Mouse (Mus musculus) neural tube, embryonic 14.5 days (tissue): ENCODE measurements around the gene Nav2. TPM values are rescaled to one million over a fixed set of nuclear protein-coding genes. Genes with fewer than 3 reads are reported as not detected.

Experiments
- ATAC-seq: fragments of 200-750 bp; cut with Nextera tagmentation; 2 replicates; pipeline ENCODE4 v1.8.0; 2017; ENCODE audit warnings: low read depth, mild to moderate bottlenecking, moderate TSS enrichment, moderate library complexity
- H3K27ac ChIP-seq: fragments of 300-500 bp; sonication (generic); 2 replicates; pipeline ENCODE4 v1.5.1; 2014; ENCODE audit warnings: low read depth, mild to moderate bottlenecking, control low read depth, low read length, moderate library complexity, mixed read lengths
- H3K27me3 ChIP-seq: fragments of 300-500 bp; sonication (generic); 2 replicates; pipeline ENCODE4 v1.6.1; 2014; ENCODE audit warnings: low read length; ENCODE audit not compliant: control insufficient read depth, insufficient read depth
- H3K36me3 ChIP-seq: fragments of 300-500 bp; sonication (generic); 2 replicates; pipeline ENCODE4 v1.6.1; 2014; ENCODE audit warnings: low read length, mixed read lengths; ENCODE audit not compliant: control insufficient read depth, insufficient read depth
- H3K4me1 ChIP-seq: fragments of 300-500 bp; sonication (generic); 2 replicates; pipeline ENCODE4 v1.6.1; 2014; ENCODE audit warnings: low read length; ENCODE audit not compliant: control insufficient read depth, insufficient read depth
- H3K4me2 ChIP-seq: fragments of 300-500 bp; sonication (generic); 2 replicates; pipeline ENCODE4 v1.6.1; 2014; ENCODE audit warnings: mild to moderate bottlenecking, low read depth, low read length, control low read depth
- H3K4me3 ChIP-seq: fragments of 300-500 bp; sonication (generic); 2 replicates; pipeline ENCODE4 v1.5.1; 2014; ENCODE audit warnings: low read depth, low read length, control low read depth, mixed read lengths
- H3K9ac ChIP-seq: fragments of 300-500 bp; sonication (generic); replicated peaks from 2 replicates; pipeline ENCODE4 v1.6.1; 2014; ENCODE audit warnings: low read depth, mild to moderate bottlenecking, control low read depth, low read length, mixed read lengths
- H3K9me3 ChIP-seq: fragments of 300-500 bp; sonication (generic); 2 replicates; pipeline ENCODE4 v1.6.1; 2016; ENCODE audit warnings: low read length; ENCODE audit not compliant: control insufficient read depth
- WGBS: fragments of 180-500 bp; shearing (Covaris S2); extraction: QIAGEN DNeasy Blood & Tissue Kit; methylation state at CpG from one replicate; pipeline ENCODE4 v1.1.7; 2014; 5-methylcytosine and 5-hydroxymethylcytosine counted together
- polyA plus RNA-seq: library from polyadenylated mRNA; unstranded; fragments of >200 nt; fragmentation: Nextera tagmentation; extraction: Ambion mirVana; gene quantifications from 2 replicates; pipeline ENCODE4 v1.2.1, GENCODE M21; 2014

The Nav2 gene
- polyA plus RNA-seq, 1 experiment from 2014 or later: 36.5 TPM

DNA sequence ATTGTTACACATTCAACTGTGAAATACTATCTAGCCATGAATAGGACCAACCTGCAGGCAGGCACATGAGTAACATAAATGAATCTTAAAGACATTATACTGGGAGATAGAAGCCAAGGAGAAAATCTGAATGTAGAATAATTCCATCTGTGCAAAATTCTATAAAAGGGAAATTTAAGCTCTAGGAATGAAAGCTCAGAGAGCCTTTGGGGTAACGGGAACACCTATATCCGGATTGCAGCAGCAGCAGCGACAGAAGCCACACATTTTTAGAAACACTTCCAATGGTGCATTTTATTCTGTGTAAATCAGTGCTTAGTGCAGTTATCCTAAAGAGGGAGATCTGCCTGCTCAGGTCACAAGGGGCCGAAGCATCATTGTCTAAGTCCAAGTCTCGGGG is 280.8 kb downstream of the Nav2 start:
- H3K4me1 ChIP-seq: peaks cover 25% of the 10 kb centered on the region
- no peak overlapping the region for H3K4me2 ChIP-seq
- H3K9ac ChIP-seq: no peak overlapping the region
- no peak overlapping the region for H3K4me3 ChIP-seq
- WGBS: 86% methylated on average over 5 of the region's 5 CpGs
- no peaks in the 10 kb centered on the region for H3K9me3 ChIP-seq
- no peak for ATAC-seq
- H3K27ac ChIP-seq: no peak overlapping the region
- H3K27me3 ChIP-seq: no peaks in the 10 kb centered on the region
- H3K36me3 ChIP-seq: no peaks in the 10 kb centered on the region

DNA sequence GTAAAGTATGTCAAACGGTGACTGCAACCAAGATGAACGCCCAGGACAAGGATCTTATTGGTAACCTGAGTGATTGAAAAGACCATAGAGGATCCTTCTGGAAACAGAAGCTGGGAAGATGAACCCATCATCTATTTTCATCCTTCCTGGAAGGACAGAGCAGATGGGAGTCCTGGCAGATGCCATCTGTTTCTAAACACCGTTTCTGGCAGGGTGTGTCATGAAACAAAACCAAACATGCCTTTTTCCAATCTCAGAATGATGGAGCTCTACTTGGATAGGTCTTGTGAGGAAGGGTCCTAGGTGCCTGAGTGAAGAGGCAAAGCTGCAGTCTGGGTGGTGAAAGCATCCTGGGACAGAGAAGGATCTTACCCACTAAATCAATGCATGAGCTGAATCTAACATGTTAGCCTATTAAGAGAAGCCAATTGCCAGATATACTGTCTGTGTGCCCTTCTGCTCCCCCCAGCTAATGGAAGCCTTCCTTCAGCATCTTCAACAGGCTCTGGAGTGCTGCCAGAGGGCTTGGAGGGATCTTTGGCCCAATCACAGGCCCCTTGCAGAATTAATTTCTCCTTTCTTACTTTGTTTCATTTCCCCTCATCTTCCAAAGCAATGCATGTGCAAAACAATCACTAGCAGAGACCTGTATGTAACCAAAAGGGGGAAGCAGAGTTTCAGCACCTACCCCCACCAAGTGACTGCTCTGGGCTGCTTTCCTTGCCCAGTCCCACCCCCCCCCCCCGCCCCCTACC is 281.9 kb downstream of the Nav2 start:
- H3K9ac ChIP-seq: no peak overlapping the region

GRCm38 (mm10) chr7:49191081-49191678 is 282.7 kb downstream of the Nav2 start:
- Histone ChIP-seq H3K4me3 (no peak overlapping the region), H3K4me2 (no peak overlapping the region), H3K4me1 (peaks cover 25% of the 10 kb centered on the region), H3K27me3 (no peaks in the 10 kb centered on the region), H3K27ac (peak overlapping the region; percentile 66), H3K9me3 (no peaks in the 10 kb centered on the region), H3K36me3 (no peaks in the 10 kb centered on the region), H3K9ac (no peak overlapping the region)
- peak; percentile 59 for ATAC-seq
- 40% methylated on average over 7 of the region's 7 CpGs for WGBS

More for the DNA sequence above, 281.9 kb downstream of the Nav2 start:
- H3K36me3 ChIP-seq: no peaks in the 10 kb centered on the region
- 68% methylated on average over 4 of the region's 4 CpGs for WGBS
- peak overlapping the region; percentile 66 for H3K27ac ChIP-seq
- no peak overlapping the region for H3K4me3 ChIP-seq
- no peaks in the 10 kb centered on the region for H3K9me3 ChIP-seq
- no peak for ATAC-seq
- H3K4me1 ChIP-seq: peaks cover 25% of the 10 kb centered on the region
- H3K27me3 ChIP-seq: no peaks in the 10 kb centered on the region
- H3K4me2 ChIP-seq: no peak overlapping the region

DNA sequence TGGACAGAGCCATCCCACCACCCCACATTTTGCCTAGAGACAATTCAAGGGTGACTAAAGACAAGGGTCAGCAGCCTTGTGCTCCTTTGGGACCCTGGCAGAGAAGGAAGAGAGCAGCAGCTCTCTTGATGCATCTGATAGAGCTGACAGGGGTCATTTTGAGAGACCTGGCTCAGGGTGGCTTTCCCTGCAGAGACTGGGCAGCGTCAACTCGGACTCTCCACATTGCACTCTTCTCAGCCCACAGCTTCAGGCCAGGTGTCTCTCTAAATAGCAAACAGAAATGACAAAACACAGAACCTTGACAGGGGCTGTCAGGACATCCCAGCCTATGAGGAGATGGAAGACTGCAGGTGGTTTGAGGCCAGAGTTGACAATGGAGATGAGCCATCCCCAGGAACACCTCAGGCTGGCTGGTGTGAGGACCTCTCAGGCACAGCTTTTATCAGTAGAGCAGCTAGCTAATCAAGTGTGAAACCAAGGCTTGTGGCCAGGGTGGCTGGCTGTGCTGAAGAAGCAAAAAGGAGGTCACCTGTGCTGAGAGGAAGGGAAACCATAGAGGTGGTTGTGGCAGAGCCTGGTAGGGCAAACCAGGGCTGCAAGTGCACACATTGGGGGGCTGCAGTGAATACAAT is 283.7 kb downstream of the Nav2 start:
- H3K4me2 ChIP-seq: no peak overlapping the region
- no peaks in the 10 kb centered on the region for H3K27me3 ChIP-seq
- WGBS: 83% methylated on average over 2 of the region's 2 CpGs
- peaks cover 25% of the 10 kb centered on the region for H3K4me1 ChIP-seq
- no peaks in the 10 kb centered on the region for H3K36me3 ChIP-seq
- no peak for ATAC-seq
- no peaks in the 10 kb centered on the region for H3K9me3 ChIP-seq
- no peak overlapping the region for H3K4me3 ChIP-seq
- peak overlapping the region; percentile 66; the same call in 1 of the 2 replicates for H3K27ac ChIP-seq
- H3K9ac ChIP-seq: no peak overlapping the region

- no peaks in the 10 kb centered on the region for H3K9me3 ChIP-seq
- H3K27ac ChIP-seq: no peak overlapping the region
- no peak for ATAC-seq
- peaks cover 20% of the 10 kb centered on the region for H3K4me1 ChIP-seq
- no peak overlapping the region for H3K4me3 ChIP-seq
- H3K27me3 ChIP-seq: no peaks in the 10 kb centered on the region
- H3K4me2 ChIP-seq: no peak overlapping the region
- no peak overlapping the region for H3K9ac ChIP-seq
- H3K36me3 ChIP-seq: no peaks in the 10 kb centered on the region
- 62% methylated on average over 5 of the region's 5 CpGs for WGBS
Observed at GRCm38 (mm10) chr7:49195711-49196147, 287.2 kb downstream of the Nav2 start.

GRCm38 (mm10) chr7:49199366-49199765 is 290.9 kb downstream of the Nav2 start:
- no peaks in the 10 kb centered on the region for H3K36me3 ChIP-seq
- WGBS: 23% methylated on average over 6 of the region's 6 CpGs
- ATAC-seq: peak; percentile 47; the same call in 1 of the 2 replicates
- H3K27ac ChIP-seq: peak overlapping the region; percentile 44
- no peaks in the 10 kb centered on the region for H3K27me3 ChIP-seq
- no peak overlapping the region for H3K4me2 ChIP-seq
- peaks cover 8% of the 10 kb centered on the region for H3K4me1 ChIP-seq
- no peak overlapping the region for H3K9ac ChIP-seq
- H3K9me3 ChIP-seq: no peaks in the 10 kb centered on the region
- H3K4me3 ChIP-seq: no peak overlapping the region

- Histone ChIP-seq H3K9me3 (no peaks in the 10 kb centered on the region), H3K4me2 (no peak overlapping the region), H3K4me3 (no peak overlapping the region), H3K27ac (no peak overlapping the region; the same call in 1 of the 2 replicates), H3K27me3 (no peaks in the 10 kb centered on the region), H3K9ac (no peak overlapping the region), H3K36me3 (no peaks in the 10 kb centered on the region), H3K4me1 (peaks cover 8% of the 10 kb centered on the region)
- 89% methylated on average over 6 of the region's 6 CpGs for WGBS
- no peak for ATAC-seq
Observed at GRCm38 (mm10) chr7:49200270-49200669, 291.8 kb downstream of the Nav2 start.

GRCm38 (mm10) chr7:49202971-49203370 is 294.5 kb downstream of the Nav2 start:
- WGBS: 74% methylated on average over 4 of the region's 4 CpGs
- Histone ChIP-seq H3K9me3 (no peaks in the 10 kb centered on the region), H3K9ac (no peak overlapping the region), H3K27ac (no peak overlapping the region), H3K36me3 (no peaks in the 10 kb centered on the region), H3K4me3 (no peak overlapping the region), H3K4me1 (peaks cover 8% of the 10 kb centered on the region), H3K4me2 (no peak overlapping the region), H3K27me3 (no peaks in the 10 kb centered on the region)
- no peak for ATAC-seq

- H3K4me2 ChIP-seq: no peak overlapping the region
- no peaks in the 10 kb centered on the region for H3K27me3 ChIP-seq
- no peaks in the 10 kb centered on the region for H3K9me3 ChIP-seq
- no peak overlapping the region for H3K4me3 ChIP-seq
- H3K36me3 ChIP-seq: no peaks in the 10 kb centered on the region
- peaks cover 4% of the 10 kb centered on the region; the same call in 1 of the 2 replicates for H3K4me1 ChIP-seq
- H3K27ac ChIP-seq: no peak overlapping the region
- 81% methylated on average over 3 of the region's 3 CpGs for WGBS
- H3K9ac ChIP-seq: no peak overlapping the region
- ATAC-seq: no peak
Observed at GRCm38 (mm10) chr7:49204856-49205255, 296.3 kb downstream of the Nav2 start.
